Mouse (Mus musculus) heart, embryonic 14.5 days (tissue): ENCODE data around the gene Spata5. TPM values are rescaled to one million over a fixed set of nuclear protein-coding genes. Genes with fewer than 3 reads are reported as not detected.

Source experiments
- ATAC-seq: fragments of 200-750 bp; cut with Nextera tagmentation; 2 replicates; pipeline ENCODE4 v1.8.0; 2017; ENCODE audit warnings: low read depth, moderate TSS enrichment; ENCODE audit not compliant: insufficient number of reproducible peaks, insufficient read depth, low FRiP score
- H3K27ac ChIP-seq, 2 experiments: fragments of 200-500 bp in 1 of 2; fragments of 300-500 bp in 1 of 2; sonication (generic) in 1 of 2; replicated peaks in 1 of 2; 2 replicates each; pipeline ENCODE4 v1.5.1; 2012 to 2014; ENCODE audit warnings: low read depth in 2 of 2, low read length in 2 of 2, control low read depth in 1 of 2, mild to moderate bottlenecking in 1 of 2, mixed read lengths in 1 of 2; ENCODE audit not compliant: control insufficient read depth in 1 of 2, insufficient read depth in 1 of 2
- H3K27me3 ChIP-seq: fragments of 300-500 bp; sonication (generic); 2 replicates; pipeline ENCODE4 v1.6.1; 2014; ENCODE audit warnings: mild to moderate bottlenecking, low read length, control low read depth; ENCODE audit not compliant: control insufficient read depth, insufficient read depth
- H3K36me3 ChIP-seq: fragments of 300-500 bp; sonication (generic); 2 replicates; pipeline ENCODE4 v1.6.1; 2014; ENCODE audit warnings: mild to moderate bottlenecking, control low read depth, low read length, mixed read lengths; ENCODE audit not compliant: control insufficient read depth, insufficient read depth
- H3K4me1 ChIP-seq, 2 experiments: fragments of 200-500 bp in 1 of 2; fragments of 300-500 bp in 1 of 2; sonication (generic) in 1 of 2; 2 replicates each; pipeline ENCODE4 v1.6.1; 2012 to 2014; ENCODE audit warnings: low read length in 2 of 2, control low read depth in 1 of 2, mixed read lengths in 1 of 2; ENCODE audit not compliant: control insufficient read depth in 2 of 2, insufficient read depth in 2 of 2
- H3K4me2 ChIP-seq: fragments of 300-500 bp; sonication (generic); 2 replicates; pipeline ENCODE4 v1.6.1; 2014; ENCODE audit warnings: mild to moderate bottlenecking, low read length
- H3K4me3 ChIP-seq, 2 experiments: fragments of 200-500 bp in 1 of 2; fragments of 300-500 bp in 1 of 2; sonication (generic) in 1 of 2; 2 replicates each; pipeline ENCODE4 v1.5.1; 2012 to 2014; ENCODE audit warnings: low read length in 2 of 2, mild to moderate bottlenecking in 2 of 2, control low read depth in 1 of 2, low read depth in 1 of 2, moderate library complexity in 1 of 2; ENCODE audit not compliant: control insufficient read depth in 1 of 2, insufficient read depth in 1 of 2
- H3K9ac ChIP-seq: fragments of 300-500 bp; sonication (generic); 2 replicates; pipeline ENCODE4 v1.6.1; 2014; ENCODE audit warnings: mild to moderate bottlenecking, low read length
- H3K9me3 ChIP-seq: fragments of 300-500 bp; sonication (generic); 2 replicates; pipeline ENCODE4 v1.6.1; 2016; ENCODE audit warnings: low read length, control low read depth; ENCODE audit not compliant: control insufficient read depth
- WGBS: fragments of 180-500 bp; shearing (Covaris S2); extraction: QIAGEN DNeasy Blood & Tissue Kit; methylation state at CpG from one replicate; pipeline ENCODE4 v1.1.7; 2014; 5-methylcytosine and 5-hydroxymethylcytosine counted together
- polyA plus RNA-seq: library from polyadenylated mRNA; unstranded; fragments of >200 nt; fragmentation: Nextera tagmentation; extraction: Ambion mirVana; gene quantifications from 2 replicates; pipeline ENCODE4 v1.2.1, GENCODE M21; 2014

The Spata5 gene
- polyA plus RNA-seq, 1 experiment from 2014 or later: 19.7 TPM

DNA sequence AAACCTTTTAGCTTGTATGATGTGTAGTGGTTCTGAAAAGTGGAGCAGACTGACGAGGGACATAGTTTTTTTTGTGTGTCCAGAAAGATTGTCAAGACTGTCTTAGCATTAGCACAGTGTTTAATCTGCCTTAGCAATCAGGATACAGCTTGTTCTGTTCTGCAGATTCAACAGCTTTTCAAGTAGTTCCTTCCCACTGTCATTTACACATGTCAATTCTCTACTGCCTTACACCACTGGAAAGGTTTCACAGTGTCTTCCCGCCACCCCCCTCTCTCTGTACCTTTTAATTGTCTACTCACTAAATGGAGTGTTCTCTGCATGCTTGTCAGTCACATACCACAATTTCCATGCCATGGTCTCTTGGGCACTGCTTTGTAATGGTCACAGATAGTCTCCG is 1.5 kb downstream of the Spata5 start:
- 14% methylated on average over 3 of the region's 3 CpGs for WGBS
- Histone ChIP-seq H3K4me2 (peak overlapping the region; percentile 88), H3K27me3 (no peaks in the 10 kb centered on the region), H3K4me3 (peak overlapping the region; percentile 87 to 100), H3K9ac (peak overlapping the region; percentile 88), H3K4me1 (peaks cover 0 to 13% of the 10 kb centered on the region in 2 experiments; a peak in 3 of 4 replicates), H3K27ac (no peak overlapping the region), H3K36me3 (peaks cover 18% of the 10 kb centered on the region), H3K9me3 (no peaks in the 10 kb centered on the region)
- no peak for ATAC-seq

DNA sequence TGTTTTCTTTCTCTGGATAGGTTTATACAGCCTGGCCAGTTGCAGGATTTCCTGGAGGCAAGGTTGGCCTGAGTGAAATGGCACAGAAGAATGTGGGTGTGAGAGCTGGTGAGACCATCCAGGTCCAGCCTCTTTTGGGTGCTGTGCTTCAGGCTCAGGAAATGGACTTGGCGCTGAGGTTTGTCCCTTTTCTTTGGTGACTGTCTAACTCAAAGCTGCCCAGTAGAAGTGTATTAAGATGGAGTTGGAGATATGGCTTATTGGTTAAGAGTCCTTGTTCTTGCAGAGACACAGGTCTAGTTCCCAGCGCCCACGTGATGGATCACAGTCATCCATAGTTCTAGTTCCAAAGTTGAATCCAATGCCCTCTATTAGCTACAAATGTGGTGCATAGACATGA is 6.4 kb downstream of the Spata5 start:
- H3K9ac ChIP-seq: no peak overlapping the region
- H3K4me2 ChIP-seq: no peak overlapping the region
- peaks cover 0 to 4% of the 10 kb centered on the region in 2 experiments; a peak in 2 of 4 replicates for H3K4me1 ChIP-seq
- H3K9me3 ChIP-seq: no peaks in the 10 kb centered on the region
- no peak overlapping the region for H3K27ac ChIP-seq
- H3K36me3 ChIP-seq: peaks cover 48% of the 10 kb centered on the region
- no peaks in the 10 kb centered on the region for H3K27me3 ChIP-seq
- WGBS: 91% methylated on average over 3 of the region's 3 CpGs
- no peak overlapping the region for H3K4me3 ChIP-seq
- no peak for ATAC-seq

DNA sequence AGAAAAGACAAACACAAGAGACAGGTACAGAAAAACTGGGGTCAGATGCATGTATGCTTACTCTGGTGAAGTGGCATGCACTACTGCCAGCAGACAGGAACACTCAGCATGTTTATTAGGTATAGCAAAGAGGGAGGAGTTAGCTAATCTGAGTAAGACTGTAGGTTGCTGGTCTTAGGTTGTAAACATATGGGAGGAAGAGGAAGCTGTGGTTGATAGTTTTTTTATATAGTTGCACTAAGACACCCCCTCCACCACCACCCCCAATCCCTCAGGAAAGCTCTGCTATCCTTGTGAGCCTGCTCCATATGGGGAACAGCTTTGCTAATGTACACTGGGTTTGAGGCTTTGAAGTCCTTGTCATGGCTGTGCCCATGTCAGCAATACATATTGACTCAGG is 10.7 kb downstream of the Spata5 start:
- H3K9ac ChIP-seq: no peak overlapping the region
- no peak for ATAC-seq
- no peak overlapping the region for H3K4me3 ChIP-seq

DNA sequence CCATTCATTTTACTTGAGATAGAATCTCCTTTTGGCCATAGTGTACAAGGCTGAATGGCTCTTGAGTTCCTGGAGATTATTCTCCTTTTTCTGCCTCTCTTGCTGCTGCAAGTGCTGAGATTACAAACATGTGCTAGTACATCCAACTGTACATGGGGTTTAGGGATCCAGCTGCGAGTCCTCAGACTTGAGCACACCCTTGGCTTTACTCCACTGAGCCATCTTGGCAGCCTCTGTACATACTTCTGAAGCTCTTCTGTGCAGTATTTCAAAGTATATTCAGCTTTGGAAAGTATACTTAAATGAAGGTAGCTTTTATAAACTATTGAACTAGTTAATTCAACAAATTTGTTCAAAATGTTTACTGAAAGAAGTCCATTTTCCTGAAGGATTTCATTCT is 20.1 kb downstream of the Spata5 start:
- no peak overlapping the region for H3K4me3 ChIP-seq
- H3K9ac ChIP-seq: no peak overlapping the region
- H3K27ac ChIP-seq: no peak overlapping the region
- peaks cover 43% of the 10 kb centered on the region for H3K36me3 ChIP-seq
- no peak for ATAC-seq
- no peak overlapping the region for H3K4me2 ChIP-seq
- H3K4me1 ChIP-seq: no peaks in the 10 kb centered on the region
- no peaks in the 10 kb centered on the region for H3K27me3 ChIP-seq
- no peaks in the 10 kb centered on the region for H3K9me3 ChIP-seq
- WGBS: 78% methylated on average over 1 of the region's 1 CpGs

More for the DNA sequence above, 10.7 kb downstream of the Spata5 start:
- H3K4me1 ChIP-seq: no peaks in the 10 kb centered on the region
- H3K4me2 ChIP-seq: no peak overlapping the region
- no peaks in the 10 kb centered on the region for H3K9me3 ChIP-seq
- no peak overlapping the region for H3K27ac ChIP-seq
- H3K36me3 ChIP-seq: peaks cover 64% of the 10 kb centered on the region
- no peaks in the 10 kb centered on the region for H3K27me3 ChIP-seq

GRCm38 (mm10) chr3:37443409-37443808 is 23.7 kb downstream of the Spata5 start:
- Histone ChIP-seq H3K9me3 (no peaks in the 10 kb centered on the region), H3K4me2 (no peak overlapping the region), H3K36me3 (peaks cover 21% of the 10 kb centered on the region), H3K27ac (no peak overlapping the region), H3K9ac (no peak overlapping the region), H3K4me3 (no peak overlapping the region), H3K27me3 (no peaks in the 10 kb centered on the region), H3K4me1 (no peaks in the 10 kb centered on the region)
- WGBS: 83% methylated on average over 2 of the region's 2 CpGs
- no peak for ATAC-seq

- no peaks in the 10 kb centered on the region for H3K27me3 ChIP-seq
- H3K9ac ChIP-seq: no peak overlapping the region
- no peaks in the 10 kb centered on the region for H3K9me3 ChIP-seq
- H3K4me3 ChIP-seq: no peak overlapping the region
- ATAC-seq: no peak
- no peak overlapping the region for H3K4me2 ChIP-seq
- H3K4me1 ChIP-seq: no peaks in the 10 kb centered on the region
- no peak overlapping the region for H3K27ac ChIP-seq
- peaks cover 21% of the 10 kb centered on the region for H3K36me3 ChIP-seq
- WGBS: 67% methylated on average over 1 of the region's 1 CpGs
Measured at GRCm38 (mm10) chr3:37455992-37456391, 36.3 kb downstream of the Spata5 start.

DNA sequence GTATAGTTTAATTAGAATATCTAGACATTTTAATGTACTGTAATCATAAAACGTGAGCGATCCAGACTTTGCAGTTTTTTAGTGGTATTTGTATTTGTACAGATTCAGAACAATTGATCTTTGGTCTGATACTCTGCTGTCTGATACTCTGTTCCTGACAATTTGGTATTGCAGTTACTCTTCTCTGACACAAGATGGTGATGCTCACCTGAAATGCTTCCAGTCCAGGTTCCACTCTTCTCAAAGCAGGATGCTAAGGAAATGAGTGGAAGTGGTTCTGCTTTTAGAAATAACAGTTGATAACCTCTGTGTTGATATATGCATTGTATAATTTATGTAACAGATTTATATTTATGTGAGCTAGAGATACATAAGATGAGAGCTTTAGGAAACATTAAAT is 48.5 kb downstream of the Spata5 start:
- no peak overlapping the region for H3K27ac ChIP-seq
- no peaks in the 10 kb centered on the region for H3K9me3 ChIP-seq
- no peaks in the 10 kb centered on the region for H3K4me1 ChIP-seq
- no peak overlapping the region for H3K9ac ChIP-seq
- WGBS: 87% methylated on average over 2 of the region's 2 CpGs
- H3K27me3 ChIP-seq: no peaks in the 10 kb centered on the region
- no peak for ATAC-seq
- 0 out of 2 replicates have a peak, but pooled peaks cover 10% of the 10 kb centered on the region for H3K36me3 ChIP-seq
- no peak overlapping the region for H3K4me3 ChIP-seq
- H3K4me2 ChIP-seq: no peak overlapping the region

DNA sequence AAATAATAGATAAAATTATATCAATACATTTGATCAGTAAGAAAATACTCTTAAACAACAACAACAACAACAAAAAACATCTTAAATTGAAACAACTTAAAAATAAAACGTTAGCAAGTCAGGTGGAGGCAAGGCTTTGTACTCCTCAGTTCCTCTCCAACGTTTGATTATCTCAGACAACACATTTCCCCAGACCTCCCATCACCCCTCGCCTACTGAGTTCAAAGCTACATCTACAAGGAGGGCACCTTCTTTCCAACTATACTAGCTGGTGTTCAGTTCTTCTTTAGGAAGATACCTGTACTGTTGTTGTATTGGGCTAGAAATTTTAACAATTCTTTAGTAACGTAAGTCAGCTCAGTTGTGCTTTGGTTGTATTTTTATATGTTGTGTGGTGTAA is 49.7 kb downstream of the Spata5 start:
- no peaks in the 10 kb centered on the region for H3K27me3 ChIP-seq
- no peak overlapping the region for H3K4me2 ChIP-seq
- H3K4me3 ChIP-seq: no peak overlapping the region
- H3K36me3 ChIP-seq: 0 out of 2 replicates have a peak, but pooled peaks cover 10% of the 10 kb centered on the region
- H3K9me3 ChIP-seq: no peaks in the 10 kb centered on the region
- no peaks in the 10 kb centered on the region for H3K4me1 ChIP-seq
- no peak for ATAC-seq
- H3K27ac ChIP-seq: no peak overlapping the region
- 76% methylated on average over 4 of the region's 4 CpGs for WGBS
- H3K9ac ChIP-seq: no peak overlapping the region
